Mouse (Mus musculus): Measurements from ENCODE around the gene B3gat3.

DNA sequence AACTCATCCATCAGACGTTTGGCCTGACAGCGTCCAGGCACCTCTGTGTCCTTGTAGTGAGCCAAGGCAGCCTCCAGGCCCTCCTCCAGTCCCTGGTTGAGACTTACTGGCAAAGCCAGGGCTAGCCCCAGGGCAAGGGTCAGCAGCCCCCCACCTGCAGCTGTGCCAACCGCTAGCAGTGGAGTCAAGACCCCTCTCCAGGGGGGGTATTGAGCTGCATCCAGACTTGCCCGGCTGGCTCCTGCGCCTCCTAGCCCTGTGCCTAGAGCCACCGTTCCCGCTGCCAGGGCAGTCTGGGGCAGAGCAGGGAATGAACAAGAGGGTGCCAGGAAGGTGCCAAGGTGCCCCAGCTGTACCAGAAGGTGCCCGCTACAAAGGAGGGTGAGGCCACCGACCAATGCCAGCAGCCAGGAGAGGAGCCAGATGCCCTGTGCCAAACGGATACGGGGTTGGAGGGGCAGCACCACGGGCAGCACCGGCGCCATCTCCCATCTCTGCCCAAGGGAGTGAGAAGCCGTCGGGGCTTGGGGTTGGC lies 8.6 kb downstream of the B3gat3 start:
- TF ChIP-seq CTCF (conservative IDR thresholded peaks at IDR 0.05; ENCODE audit: low read length) (no peak), NANOG (IDR thresholded peaks at IDR 0.05; ENCODE audit: borderline replicate concordance, low read length) (no peak)
